Mouse (Mus musculus): ENCODE results near the gene Lrrfip1.

The Lrrfip1 gene

GRCm38 (mm10) chr1:91123466-91123865 lies 124.9 kb downstream of the Lrrfip1 start:
- 95% methylated on average over 3 of the region's 3 CpGs for WGBS

- 84% methylated on average over 4 of the region's 4 CpGs for WGBS
Observed at GRCm38 (mm10) chr1:91128849-91129248, 130.3 kb downstream of the Lrrfip1 start.

GRCm38 (mm10) chr1:91137036-91137435 lies 138.5 kb downstream of the Lrrfip1 start:
- WGBS, result 92% methylated on average over 2 of the region's 2 CpGs

- 78% methylated on average over 20 of the region's 20 CpGs for WGBS
Observed at GRCm38 (mm10) chr1:91144813-91145212, 146.3 kb downstream of the Lrrfip1 start, which contains the start of gene Rbm44. TSS of gene Rbm44 (plus strand) at chr1:91145089.

- WGBS, result 79% methylated on average over 2 of the region's 2 CpGs
Observed at GRCm38 (mm10) chr1:91151509-91151908, 153.0 kb downstream of the Lrrfip1 start.

GRCm38 (mm10) chr1:91166798-91167197 lies 168.3 kb downstream of the Lrrfip1 start:
- 62% methylated on average over 6 of the region's 6 CpGs for WGBS

- WGBS, result 89% methylated on average over 4 of the region's 4 CpGs
Observed at GRCm38 (mm10) chr1:91169157-91169556, 170.6 kb downstream of the Lrrfip1 start.

- 98% methylated on average over 5 of the region's 5 CpGs for WGBS
Observed at GRCm38 (mm10) chr1:91174796-91175195, 176.3 kb downstream of the Lrrfip1 start.

GRCm38 (mm10) chr1:91176026-91176425 lies 177.5 kb downstream of the Lrrfip1 start:
- WGBS, result 65% methylated on average over 3 of the region's 3 CpGs

- WGBS, result 54% methylated on average over 4 of the region's 4 CpGs
Observed at GRCm38 (mm10) chr1:91176871-91177270, 178.3 kb downstream of the Lrrfip1 start.
